Mouse (Mus musculus) embryonic fibroblast, embryonic 13.5 days (primary cell): ENCODE measurements around the gene Pcgf2. TPM values are rescaled to one million over a fixed set of nuclear protein-coding genes. Genes with fewer than 3 reads are reported as not detected.

Source experiments
- H3K27ac ChIP-seq: 2 replicates; pipeline ENCODE4 v1.5.1; 2012; ENCODE audit warnings: low read length, control low read depth, inconsistent platforms; ENCODE audit not compliant: insufficient read depth
- H3K4me1 ChIP-seq: 2 replicates; pipeline ENCODE4 v1.6.1; 2011; ENCODE audit warnings: low read length; ENCODE audit not compliant: control insufficient read depth, insufficient read depth
- H3K4me3 ChIP-seq: 2 replicates; pipeline ENCODE4 v1.5.1; 2011; ENCODE audit warnings: mild to moderate bottlenecking, control low read depth, low read length; ENCODE audit not compliant: insufficient read depth
- CTCF ChIP-seq: IDR thresholded peaks from 2 replicates; pipeline ENCODE4 v1.5.1; 2011; ENCODE audit warnings: mild to moderate bottlenecking, control low read depth, low read length, moderate library complexity, borderline replicate concordance; ENCODE audit not compliant: insufficient read depth
- POLR2A ChIP-seq: IDR thresholded peaks from 2 replicates; pipeline ENCODE4 v1.6.1; 2011; ENCODE audit warnings: low read depth, mild to moderate bottlenecking, control low read depth, low read length, moderate library complexity
- polyA plus RNA-seq: library from polyadenylated mRNA; stranded (reverse); fragments of >200 nt; gene quantifications from 2 replicates; pipeline ENCODE4 v1.2.4, GENCODE M21; 2011; ENCODE audit warnings: low read depth; ENCODE audit not compliant: missing spikeins, insufficient read length

Pcgf2 gene
- polyA plus RNA-seq, 1 experiment = 54.0 TPM

DNA sequence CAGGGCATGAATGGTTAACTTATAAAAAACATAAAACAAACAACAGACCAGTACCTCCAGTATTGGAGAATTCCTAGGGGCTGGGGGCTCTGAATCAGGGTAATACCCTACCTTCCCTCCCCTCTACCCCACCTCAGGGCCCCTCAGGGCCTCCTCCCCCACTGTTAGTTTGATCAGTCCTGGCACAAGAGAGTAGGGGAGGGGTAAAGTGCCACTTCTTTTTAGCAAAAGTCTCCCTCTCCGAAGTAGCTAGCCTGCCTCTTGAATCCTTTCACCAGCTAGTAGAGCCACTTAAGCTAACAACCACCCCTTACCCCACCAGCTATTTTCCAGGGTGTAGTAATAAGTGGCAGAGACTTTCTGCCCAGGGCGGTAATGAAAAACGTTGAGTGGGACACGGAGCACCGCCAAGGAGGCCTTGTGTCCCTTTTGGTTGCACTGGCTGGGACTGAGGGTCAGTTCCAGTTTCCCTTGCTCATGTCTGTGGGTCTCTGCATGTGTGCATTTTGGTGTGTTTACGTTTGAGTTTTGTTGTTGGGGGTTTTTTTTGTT, 17.7 kb downstream of the Pcgf2 start:
- TF ChIP-seq CTCF (no peak), POLR2A (no peak)
- Histone ChIP-seq H3K4me1 (peaks cover 9% of the 10 kb centered on the region), H3K4me3 (no peak overlapping the region), H3K27ac (no peak overlapping the region)

DNA sequence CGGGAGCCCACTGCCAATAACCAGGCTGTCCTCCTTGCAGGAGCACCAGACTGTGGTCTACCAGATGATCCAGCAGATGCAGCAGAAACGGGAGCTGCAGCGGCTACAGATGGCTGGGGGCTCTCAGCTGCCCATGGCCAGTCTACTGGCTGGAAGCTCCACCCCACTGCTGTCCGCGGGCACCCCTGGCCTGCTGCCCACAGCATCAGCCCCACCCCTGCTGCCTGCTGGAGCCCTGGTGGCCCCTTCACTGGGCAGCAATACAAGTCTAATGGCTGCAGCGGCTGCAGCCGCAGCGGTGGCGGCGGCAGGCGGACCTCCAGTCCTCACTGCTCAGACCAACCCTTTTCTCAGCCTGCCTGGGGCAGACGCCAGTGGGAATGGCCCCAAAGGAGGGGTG, 19.9 kb downstream of the Pcgf2 start:
- no peak for TF ChIP-seq CTCF
- no peak for TF ChIP-seq POLR2A
- Histone ChIP-seq H3K4me1 (no peaks in the 10 kb centered on the region), H3K4me3 (no peak overlapping the region), H3K27ac (no peak overlapping the region)

DNA sequence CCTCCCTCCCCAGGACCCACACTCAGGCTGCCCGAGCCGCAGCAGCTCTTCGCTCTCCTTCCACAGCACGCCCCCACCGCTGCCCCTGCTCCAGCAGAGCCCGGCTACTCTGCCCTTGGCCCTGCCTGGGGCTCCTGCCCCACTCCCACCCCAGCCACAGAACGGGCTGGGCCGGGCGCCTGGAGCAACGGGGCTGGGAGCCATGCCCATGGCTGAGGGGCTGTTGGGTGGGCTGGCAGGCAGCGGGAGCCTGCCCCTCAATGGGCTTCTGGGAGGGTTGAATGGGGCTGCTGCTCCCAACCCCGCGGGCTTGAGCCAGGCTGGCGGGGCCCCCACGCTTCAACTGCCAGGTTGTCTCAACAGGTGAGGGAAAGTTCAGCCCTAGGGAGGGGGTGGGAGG, 22.0 kb downstream of the Pcgf2 start:
- TF ChIP-seq CTCF (no peak), POLR2A (no peak)
- Histone ChIP-seq H3K4me1 (no peaks in the 10 kb centered on the region), H3K27ac (no peak overlapping the region), H3K4me3 (no peak overlapping the region)

DNA sequence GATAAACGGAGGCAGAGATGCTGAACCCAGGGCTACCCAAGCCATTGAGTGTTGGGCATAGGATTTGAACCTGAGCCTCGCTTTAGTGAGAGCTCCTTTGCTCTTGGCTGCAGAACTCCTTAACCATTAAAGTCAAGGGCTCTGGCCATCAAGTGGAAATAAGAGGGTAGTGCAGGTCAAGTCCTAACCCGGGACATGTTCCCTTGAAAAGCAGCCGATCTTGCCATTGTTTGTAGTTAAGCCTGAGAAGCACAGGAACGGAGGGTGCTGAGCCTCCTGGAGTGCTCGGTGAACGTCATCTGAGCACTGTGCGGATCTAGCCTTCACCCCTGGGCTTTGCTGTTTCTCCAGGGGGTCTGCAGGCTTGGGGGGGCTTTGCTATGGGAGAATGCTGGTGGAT, 22.5 kb downstream of the Pcgf2 start:
- H3K4me1 ChIP-seq = no peaks in the 10 kb centered on the region
- H3K27ac ChIP-seq = no peak overlapping the region
- no peak overlapping the region for H3K4me3 ChIP-seq
- TF ChIP-seq CTCF (no peak), POLR2A (no peak)

DNA sequence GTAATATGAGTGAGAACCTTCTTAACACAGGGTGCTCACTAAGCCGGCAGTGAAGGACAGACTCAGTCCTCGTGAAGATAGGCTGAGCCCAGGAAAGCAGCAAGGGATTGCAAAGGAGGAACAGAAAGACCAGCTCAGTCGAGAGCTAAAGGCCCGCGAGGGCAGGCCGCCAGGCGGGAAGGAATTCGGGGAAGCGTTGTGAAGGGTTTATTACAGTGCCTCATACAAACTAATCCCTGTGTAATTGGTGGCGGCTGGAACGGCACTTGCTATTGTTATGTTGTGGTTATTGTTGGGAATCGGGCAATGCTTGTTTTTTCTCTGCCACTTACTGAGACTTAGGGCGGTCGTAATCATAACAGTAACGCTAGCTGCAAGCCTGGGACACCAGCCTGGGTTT, 22.9 kb downstream of the Pcgf2 start:
- Histone ChIP-seq H3K4me3 (no peak overlapping the region), H3K27ac (no peak overlapping the region), H3K4me1 (no peaks in the 10 kb centered on the region)
- TF ChIP-seq CTCF = no peak
- TF ChIP-seq POLR2A = no peak

DNA sequence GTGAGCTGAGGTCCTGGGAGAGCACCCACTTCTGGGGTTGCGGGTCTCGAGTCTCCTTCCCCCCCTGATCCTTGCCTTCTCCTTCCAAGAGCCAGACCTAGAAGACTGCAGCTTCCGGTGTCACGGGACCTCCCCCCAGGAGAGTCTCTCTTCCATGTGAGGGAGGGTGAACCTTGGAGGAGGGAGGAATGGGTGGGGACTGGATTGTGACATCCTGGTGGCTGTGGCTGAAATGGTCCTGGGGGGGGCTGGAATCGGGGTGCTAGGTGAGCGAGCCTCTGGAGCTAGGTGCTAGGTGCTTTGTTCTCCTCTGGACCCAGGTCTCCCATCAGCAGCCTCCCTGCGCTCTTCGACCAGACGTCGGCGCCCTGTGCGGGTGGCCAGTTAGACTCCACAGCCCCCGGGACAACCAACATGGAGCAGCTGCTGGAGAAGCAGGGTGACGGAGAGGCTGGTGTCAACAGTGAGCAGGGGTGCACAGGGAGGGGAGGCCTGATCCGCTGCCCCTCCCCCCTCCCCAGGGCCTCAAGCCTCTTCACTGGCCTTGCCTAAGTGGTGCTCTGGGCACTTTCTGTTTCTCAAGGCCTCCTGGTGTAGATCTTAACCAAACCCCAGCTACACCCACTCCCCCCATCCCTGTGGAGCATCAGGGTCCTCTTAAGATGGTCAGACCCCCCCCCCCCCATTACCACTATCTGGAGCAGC, 24.1 kb downstream of the Pcgf2 start:
- no peak overlapping the region for H3K27ac ChIP-seq
- H3K4me3 ChIP-seq = no peak overlapping the region
- no peak for TF ChIP-seq POLR2A
- no peak for TF ChIP-seq CTCF

DNA sequence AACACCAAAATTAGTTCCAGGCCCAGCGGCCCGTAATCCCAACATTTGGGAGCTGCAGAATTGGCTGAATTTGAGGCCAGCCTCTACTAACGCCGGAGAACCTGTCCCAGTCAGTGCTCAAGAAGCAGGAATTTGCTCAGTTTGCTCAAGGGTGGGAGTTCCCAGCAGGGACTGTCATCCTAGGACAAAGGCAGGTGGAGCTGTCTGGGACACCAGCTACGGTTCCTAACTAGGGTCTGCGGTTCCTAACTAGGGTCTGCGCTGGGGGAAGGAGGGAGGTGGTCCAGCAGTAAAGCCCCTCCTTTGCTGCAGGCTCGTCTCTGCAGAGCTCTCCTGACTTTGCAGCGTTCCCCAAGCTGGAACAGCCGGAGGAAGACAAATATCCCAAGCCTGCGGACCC, 27.1 kb downstream of the Pcgf2 start:
- no peaks in the 10 kb centered on the region for H3K4me1 ChIP-seq
- H3K4me3 ChIP-seq = no peak overlapping the region
- no peak overlapping the region for H3K27ac ChIP-seq
- TF ChIP-seq POLR2A = no peak
- no peak for TF ChIP-seq CTCF

More for the DNA sequence above, 24.1 kb downstream of the Pcgf2 start:
- H3K4me1 ChIP-seq = no peaks in the 10 kb centered on the region

DNA sequence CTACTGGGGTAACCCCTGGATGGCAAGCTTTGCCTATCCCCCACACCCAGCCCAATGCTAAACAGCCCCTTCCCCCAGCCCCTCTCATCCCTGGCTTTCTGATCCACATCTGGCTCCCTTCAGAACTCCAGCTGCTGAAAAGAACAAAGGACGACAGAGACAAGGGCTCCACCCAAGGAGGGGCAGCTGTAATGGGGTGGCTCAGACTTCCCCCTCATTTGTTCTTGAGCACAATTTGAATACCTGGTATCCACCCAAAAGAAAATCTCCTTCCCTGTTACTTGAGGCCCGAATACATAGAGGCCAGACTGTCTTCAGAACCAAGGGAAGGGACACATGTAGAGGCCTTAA, 29.1 kb downstream of the Pcgf2 start:
- Histone ChIP-seq H3K4me1 (no peaks in the 10 kb centered on the region), H3K4me3 (no peak overlapping the region), H3K27ac (no peak overlapping the region)
- TF ChIP-seq POLR2A = no peak
- no peak for TF ChIP-seq CTCF

DNA sequence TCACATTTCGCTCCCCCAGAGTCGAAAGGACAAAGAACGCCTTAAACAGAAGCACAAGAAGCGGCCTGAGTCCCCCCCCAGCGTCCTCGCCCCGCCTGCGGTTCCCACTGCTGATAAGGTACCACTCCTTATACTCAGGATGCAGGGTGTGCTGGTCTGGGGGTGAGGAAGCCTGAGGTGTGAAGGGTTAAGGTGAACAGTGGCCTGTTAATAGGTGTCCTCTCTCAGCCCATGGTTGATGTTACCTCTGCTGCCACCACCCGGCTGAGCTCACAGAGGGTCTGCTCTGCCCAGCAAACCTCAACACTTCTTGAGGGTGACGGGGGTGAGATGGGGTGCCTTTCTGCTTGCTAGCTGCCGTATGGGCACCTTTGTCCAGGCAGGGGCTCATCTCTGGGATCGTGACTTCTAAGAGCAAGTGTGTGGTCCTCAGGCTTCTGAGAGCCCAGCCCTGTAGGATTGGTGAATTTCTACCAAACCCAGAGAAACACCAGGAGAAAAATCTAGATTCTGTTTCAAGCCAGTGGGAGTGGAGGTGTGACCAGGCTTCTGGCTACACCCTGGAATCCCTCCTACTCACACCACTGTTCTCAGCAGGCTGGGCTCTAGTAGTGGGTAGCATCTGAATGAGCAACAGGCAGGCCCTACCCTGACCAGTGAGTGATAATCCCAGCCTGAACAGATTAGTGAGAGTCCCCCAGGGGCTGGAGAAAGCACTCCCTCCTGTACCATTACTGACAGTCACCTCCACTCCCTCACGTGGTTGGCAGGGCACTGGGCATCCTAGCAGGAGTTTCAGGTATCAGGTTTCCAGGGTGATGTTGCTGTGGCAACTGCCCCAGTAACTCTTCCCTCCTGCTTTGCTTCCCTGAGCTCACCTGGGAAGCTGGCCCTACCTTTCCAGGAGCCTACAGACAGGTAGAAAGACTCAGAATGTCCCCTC, 29.8 kb downstream of the Pcgf2 start:
- H3K4me1 ChIP-seq = no peaks in the 10 kb centered on the region
- no peak overlapping the region for H3K4me3 ChIP-seq
- TF ChIP-seq CTCF (no peak), POLR2A (no peak)
- no peak overlapping the region for H3K27ac ChIP-seq

DNA sequence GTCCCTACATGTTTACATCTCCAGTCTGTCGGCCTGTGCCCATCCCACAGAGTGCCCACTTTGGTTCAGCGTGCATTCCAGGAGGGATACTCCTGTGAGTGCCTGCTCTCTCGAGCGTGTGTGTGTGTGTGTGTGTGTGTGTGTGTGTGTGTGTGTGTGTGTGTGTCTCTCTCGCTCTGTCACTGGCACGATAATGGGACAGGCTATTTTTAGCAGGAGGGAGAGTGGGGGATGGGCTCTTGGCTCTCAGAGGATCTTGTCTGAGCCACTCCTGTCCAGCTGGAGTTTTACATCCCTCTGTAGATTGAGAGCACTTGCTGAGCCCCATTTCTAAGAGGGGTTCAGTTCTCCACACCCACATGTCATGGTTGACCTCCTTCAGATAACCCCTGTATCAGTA, 30.5 kb downstream of the Pcgf2 start:
- Histone ChIP-seq H3K4me3 (no peak overlapping the region), H3K27ac (no peak overlapping the region), H3K4me1 (no peaks in the 10 kb centered on the region)
- TF ChIP-seq POLR2A (no peak), CTCF (no peak)
